Mouse (Mus musculus): Measurements from ENCODE around the gene Larp1.

Larp1 gene

GRCm38 (mm10) chr11:58009051-58009515 is at the start of gene Larp1:
Gene Larp1, plus strand, starts transcription at chr11:58009064.
- DNase-seq (ENCODE audit: low spot score in 2 of 2) = no peak

GRCm38 (mm10) chr11:57959924-57960323 is 48.9 kb upstream of the Larp1 start:
- DNase-seq (ENCODE audit: low spot score in 2 of 2) = no peak

GRCm38 (mm10) chr11:57962382-57963285 is 46.2 kb upstream of the Larp1 start:
- peak; percentile 64 to 68 for DNase-seq (ENCODE audit: low spot score in 2 of 2)

DNA sequence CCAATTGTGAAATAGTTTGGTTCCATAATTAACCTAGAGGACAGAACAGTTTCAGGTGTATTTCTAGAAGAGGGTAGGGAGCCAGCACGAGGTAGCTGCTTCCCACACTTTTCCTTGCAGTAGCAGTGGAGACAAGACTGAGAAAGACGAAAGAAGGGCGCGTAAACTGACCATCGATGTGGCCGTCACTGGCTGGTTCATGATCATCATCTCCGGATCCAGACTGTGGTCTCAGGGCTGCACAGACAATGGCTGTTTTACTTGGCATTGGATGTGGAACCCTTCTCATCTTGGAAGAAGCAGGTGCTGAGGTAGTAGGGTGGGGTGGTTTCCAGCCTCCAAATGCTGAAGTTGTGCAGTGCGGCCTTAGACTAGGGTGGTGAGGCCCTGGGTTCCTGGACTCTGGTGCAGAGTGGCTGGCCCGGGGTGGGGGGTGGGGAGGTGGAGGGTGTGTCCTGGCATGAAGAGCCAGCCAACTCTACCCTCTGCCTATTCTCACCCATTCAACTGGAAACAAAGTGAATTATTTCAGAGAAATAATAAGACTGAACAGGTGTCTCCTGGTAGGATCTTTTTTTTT is 45.5 kb upstream of the Larp1 start:
- no peak for DNase-seq (ENCODE audit: low spot score in 2 of 2)

DNA sequence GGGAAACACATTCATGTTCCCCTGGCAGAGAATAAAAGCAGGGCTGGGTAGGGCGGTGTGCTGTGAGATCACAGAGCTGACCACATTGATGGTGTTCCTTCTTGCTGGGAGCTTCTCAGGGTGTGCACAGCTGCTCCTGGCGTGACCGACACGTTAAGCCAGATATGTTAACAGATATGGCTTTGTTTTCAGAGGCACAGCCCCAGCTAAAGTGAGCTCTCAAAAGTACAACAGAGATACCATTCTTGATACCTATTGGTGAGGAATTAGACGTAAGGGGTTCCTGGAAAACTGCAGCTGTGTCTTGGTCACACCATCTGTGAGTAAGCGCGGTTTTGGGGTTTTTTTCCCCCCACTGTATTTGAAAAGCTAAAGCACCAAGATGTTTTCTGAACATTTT is 42.2 kb upstream of the Larp1 start:
- DNase-seq (ENCODE audit: low spot score in 2 of 2) = no peak

- no peak for DNase-seq (ENCODE audit: low spot score in 2 of 2)
These were observed 40.6 kb upstream of the Larp1 start for GRCm38 (mm10) chr11:57968301-57968700.

- DNase-seq (ENCODE audit: low spot score in 2 of 2) = no peak
These were observed 38.3 kb upstream of the Larp1 start for GRCm38 (mm10) chr11:57970541-57970940.

DNA sequence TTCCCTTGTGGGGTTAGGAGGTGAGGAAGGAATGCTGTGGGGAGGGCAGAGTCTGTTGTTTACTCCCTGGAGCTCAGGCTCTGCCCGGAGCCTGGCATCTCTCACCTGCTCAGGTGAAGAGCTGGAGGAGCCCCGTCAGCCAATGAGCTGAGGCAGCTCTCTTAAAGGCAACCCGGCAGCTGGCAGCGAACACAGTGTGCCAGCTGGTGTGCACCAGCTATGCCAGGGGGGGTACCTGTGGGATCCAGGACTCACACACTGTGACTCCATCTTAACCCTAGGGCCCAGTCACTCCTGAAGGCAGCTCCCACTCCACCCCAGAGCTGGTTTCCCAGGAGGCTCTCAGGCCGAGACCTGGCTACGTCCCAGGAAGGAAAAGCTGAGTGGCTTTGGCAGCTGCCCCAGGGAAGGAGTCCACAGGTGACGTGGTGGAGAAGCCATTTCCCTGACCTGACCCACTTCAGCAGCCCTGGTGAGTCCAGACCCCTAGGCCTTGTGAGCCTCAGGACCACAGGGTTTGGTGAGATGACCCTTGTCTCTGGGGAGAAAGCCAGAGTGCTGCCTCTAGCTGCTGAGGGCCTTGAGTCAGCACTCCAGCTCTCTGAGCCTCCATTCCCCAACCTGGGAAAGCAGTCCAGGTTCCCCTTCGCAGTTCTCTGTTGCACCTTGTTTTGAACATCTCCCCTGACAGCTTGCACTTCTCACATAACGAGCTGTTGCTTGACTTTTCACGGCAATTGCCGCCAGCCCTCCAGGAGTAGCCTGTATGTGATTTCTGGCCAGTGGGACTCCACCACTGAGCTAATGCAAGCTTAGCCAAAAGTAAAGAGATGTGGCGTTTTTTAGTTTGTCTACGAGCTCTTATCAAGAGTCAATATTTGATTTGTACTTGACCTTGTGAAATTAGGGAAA is 35.6 kb upstream of the Larp1 start:
- no peak for DNase-seq (ENCODE audit: low spot score in 2 of 2)

DNA sequence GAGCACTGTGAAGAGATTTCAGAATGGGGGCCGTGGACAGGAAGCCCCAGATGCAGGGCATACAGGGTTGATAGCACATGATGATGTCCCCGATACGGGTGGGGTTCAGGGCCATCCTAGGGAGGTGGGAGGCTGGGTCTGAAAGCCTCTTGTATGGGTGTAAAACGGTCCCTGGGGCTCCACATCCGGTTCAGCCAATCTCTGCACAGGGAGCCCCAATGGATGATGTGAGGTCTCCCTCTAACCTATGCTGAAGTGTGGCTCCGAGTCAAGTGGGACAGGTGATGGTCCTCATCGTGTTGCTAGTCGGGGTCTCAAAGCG is 35.0 kb upstream of the Larp1 start:
- no peak for DNase-seq (ENCODE audit: low spot score in 2 of 2)

DNA sequence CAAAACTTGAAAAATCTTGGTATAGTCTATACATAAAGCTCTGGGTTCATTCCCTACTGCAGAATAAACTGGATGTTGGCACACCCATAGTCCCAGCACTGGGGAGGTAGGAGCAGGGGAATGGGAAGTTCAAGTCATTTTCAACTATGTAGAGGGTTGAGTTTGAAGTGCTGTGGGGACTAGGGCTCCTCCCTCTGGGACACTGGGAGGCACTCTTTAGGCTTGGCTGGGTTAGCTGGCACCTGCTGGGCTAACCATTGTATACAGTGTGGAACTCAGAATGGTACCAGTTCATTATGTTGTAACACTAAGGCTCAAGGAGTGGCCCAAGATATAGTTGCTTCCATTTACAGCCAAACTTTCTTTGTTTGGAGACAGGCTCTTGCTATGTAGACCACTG is 33.0 kb upstream of the Larp1 start:
- DNase-seq (ENCODE audit: low spot score in 2 of 2) = no peak

DNA sequence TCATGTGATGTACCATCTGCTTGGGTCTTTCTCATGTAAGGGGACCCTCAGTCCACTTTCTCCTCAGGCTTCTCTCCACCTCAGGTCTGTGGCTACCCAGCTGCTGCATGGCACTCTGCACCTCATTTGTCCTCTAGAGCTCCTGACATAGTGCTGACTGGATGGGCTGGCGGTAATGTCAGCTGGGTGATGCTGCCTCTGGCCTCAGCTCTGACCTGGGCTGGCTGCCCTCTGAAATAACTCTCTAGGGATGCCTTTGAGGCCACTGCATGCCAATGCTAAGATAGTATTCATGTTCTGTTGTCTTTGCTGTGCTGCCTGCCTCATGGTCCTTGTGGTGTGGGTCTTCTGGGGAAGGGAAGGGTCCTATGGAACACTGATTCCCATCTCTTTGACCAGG is 31.2 kb upstream of the Larp1 start:
- DNase-seq (ENCODE audit: low spot score in 2 of 2) = no peak

GRCm38 (mm10) chr11:57979621-57980020 is 29.2 kb upstream of the Larp1 start:
- no peak for DNase-seq (ENCODE audit: low spot score in 2 of 2)

GRCm38 (mm10) chr11:57981083-57981809 is 27.6 kb upstream of the Larp1 start:
- no peak for DNase-seq (ENCODE audit: low spot score in 2 of 2)

GRCm38 (mm10) chr11:57983480-57984342 is 25.2 kb upstream of the Larp1 start:
- no peak for DNase-seq (ENCODE audit: low spot score in 2 of 2)

GRCm38 (mm10) chr11:57984343-57984666 is 24.6 kb upstream of the Larp1 start:
- DNase-seq (ENCODE audit: low spot score in 2 of 2) = no peak

DNA sequence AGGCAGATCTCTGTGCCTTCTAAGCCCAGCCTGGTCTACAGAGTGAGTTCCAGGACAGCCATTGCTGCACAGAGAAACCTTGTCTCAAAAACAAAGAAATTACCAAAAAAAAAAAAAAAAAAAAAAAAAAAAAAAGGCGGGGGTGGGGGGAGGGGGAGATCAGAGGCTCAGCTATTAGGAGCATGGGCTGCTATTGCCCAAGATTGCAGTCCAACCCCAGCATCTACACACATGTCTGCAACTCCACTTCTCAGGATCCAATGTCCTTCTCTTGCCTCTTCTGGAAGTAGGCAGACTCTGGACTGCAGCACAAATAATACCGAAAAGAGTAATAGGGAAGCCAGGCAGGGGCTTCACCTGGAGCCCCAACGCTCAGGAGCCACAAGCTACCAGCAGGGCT is 23.4 kb upstream of the Larp1 start:
- DNase-seq (ENCODE audit: low spot score in 2 of 2) = no peak

- no peak for DNase-seq (ENCODE audit: low spot score in 2 of 2)
These were observed 22.8 kb upstream of the Larp1 start for GRCm38 (mm10) chr11:57986053-57986452.

GRCm38 (mm10) chr11:57986456-57986855 is 22.4 kb upstream of the Larp1 start:
- DNase-seq (ENCODE audit: low spot score in 2 of 2) = no peak

GRCm38 (mm10) chr11:57986861-57987260 is 22.0 kb upstream of the Larp1 start:
- DNase-seq (ENCODE audit: low spot score in 2 of 2) = no peak

DNA sequence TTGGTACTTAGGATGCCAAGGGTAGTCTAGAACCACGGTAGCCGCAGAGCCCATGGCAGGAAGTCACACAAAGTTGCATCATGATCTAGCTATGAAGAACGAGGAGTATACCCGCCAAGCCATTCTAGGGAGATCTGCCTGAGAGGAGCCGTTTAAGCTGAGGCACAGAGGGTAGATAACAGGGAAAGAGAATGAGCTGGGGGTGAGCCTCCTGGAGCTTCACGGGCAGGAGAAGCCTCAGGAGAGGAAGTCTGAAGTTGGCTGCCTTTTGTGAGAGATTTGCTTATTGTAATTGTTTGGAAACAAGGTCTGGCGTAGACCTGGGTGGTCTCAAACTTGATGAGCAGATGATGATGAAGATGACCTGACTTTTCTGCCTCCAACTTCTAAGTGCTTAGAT is 10.7 kb upstream of the Larp1 start:
- no peak for DNase-seq (ENCODE audit: low spot score in 2 of 2)

DNA sequence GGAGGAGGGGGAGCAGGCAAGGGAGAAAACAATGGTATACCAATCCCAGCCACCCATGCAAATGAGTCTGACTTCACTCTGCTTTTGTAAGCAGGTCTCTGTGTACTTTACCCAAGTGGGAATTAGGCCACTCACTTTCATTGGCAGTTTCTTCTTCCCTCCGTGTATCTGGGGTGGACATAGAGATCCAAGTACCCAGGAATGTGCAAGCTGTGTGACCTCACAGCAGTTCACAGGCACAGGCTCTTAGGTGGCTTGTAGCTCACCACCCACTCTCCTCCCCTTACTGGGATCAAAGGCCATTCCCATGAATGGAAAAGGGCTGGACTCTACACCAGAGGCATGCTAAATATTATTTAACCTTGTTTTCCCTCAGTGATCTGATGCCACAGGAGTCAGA is 10.0 kb upstream of the Larp1 start:
- no peak for DNase-seq (ENCODE audit: low spot score in 2 of 2)

Data from frontal cortex, postnatal 25 days (tissue).